Mouse (Mus musculus): ENCODE results near the gene Mxra7. TPM values are rescaled to one million over a fixed set of nuclear protein-coding genes. Genes with fewer than 3 reads are reported as not detected.

Gene Mxra7
- polyA plus RNA-seq, 1 experiment from 2014 or later, result 62.0 TPM

DNA sequence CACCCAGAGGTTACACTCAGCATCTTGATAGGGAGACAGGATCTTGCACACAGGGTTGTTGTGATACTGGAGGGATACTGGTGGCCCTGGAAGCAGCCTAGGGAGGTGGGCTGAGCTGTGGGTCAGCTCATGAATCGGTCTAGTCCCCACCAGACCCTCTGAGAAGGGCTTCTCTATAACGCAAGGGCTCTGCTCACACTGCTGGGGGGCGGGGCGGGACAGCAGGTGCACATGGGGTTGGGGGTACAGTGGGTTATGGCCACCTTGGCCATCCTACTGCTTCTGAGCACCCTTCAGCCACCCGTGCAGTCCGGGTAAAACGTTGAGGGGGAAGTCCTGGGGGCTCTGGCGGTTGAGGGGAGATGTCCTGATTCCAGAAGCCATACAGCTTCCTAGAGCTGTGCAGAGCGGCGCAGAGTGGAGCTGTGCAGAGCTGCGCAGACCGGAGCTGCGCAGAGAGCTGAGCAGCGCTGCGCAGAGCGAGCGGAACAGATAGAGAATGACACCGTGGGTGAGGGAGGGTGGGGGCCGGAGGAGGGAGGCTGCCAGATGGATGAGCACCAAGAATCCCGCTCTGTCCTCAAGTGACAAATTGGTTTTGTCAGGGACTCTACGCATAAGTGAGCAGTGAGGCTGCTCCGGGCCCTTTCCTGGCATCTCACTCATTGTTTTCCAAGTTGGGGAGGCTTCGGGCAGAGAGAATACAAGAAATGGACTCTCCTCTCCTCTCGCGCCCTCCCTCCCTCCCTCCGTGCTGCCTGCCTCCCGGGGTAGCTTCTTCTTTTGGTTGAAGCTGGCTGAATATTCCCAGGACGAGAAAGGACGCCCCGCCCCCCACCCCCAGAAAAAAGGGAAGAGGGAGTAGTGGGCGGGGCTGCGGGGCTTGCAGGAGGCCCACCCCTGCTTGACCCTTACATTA is 16.6 kb downstream of the Mxra7 start:
- WGBS, result 6% methylated on average over 30 of the region's 32 CpGs
- H3K9ac ChIP-seq, result peak overlapping the region; percentile 73
- H3K27ac ChIP-seq (replicated peaks), result peak overlapping the region; percentile 99
- H3K36me3 ChIP-seq, result no peaks in the 10 kb centered on the region
- H3K27me3 ChIP-seq, result no peaks in the 10 kb centered on the region
- ATAC-seq (ENCODE audit: low read depth), result peak; percentile 93
- H3K4me3 ChIP-seq, result peak overlapping the region; percentile 30
- peaks cover 88% of the 10 kb centered on the region for H3K4me1 ChIP-seq (replicated peaks)
- no peaks in the 10 kb centered on the region for H3K9me3 ChIP-seq
- H3K4me2 ChIP-seq, result peak overlapping the region; percentile 59

DNA sequence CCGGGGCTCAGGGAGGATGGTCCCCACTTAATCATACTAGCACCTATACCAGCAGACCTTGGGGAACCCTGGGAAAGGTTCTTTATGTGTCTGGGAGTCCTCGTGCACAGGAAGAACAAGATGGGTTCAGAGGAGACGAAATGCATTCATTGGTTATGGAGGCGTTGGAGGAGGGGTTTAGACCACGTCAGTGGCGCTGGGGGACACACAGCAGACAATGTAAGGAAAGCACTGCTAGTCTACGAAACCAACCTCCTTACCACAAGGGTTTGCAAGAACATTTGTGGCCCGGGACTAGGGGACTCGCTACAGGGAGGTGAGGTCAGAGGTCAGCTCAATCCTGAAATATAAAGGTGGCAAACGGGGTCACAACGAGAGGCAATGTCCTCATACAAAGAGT is 17.3 kb downstream of the Mxra7 start:
- Histone ChIP-seq H3K36me3 (no peaks in the 10 kb centered on the region), H3K9me3 (no peaks in the 10 kb centered on the region), H3K4me2 (peak overlapping the region; percentile 59), H3K4me3 (peak overlapping the region; percentile 30; the same call in 1 of the 2 replicates), H3K4me1 (replicated peaks) (peaks cover 82% of the 10 kb centered on the region), H3K27ac (replicated peaks) (peak overlapping the region; percentile 99), H3K9ac (peak overlapping the region; percentile 73), H3K27me3 (no peaks in the 10 kb centered on the region)
- peak; percentile 19 for ATAC-seq (ENCODE audit: low read depth)
- 42% methylated on average over 11 of the region's 11 CpGs for WGBS

DNA sequence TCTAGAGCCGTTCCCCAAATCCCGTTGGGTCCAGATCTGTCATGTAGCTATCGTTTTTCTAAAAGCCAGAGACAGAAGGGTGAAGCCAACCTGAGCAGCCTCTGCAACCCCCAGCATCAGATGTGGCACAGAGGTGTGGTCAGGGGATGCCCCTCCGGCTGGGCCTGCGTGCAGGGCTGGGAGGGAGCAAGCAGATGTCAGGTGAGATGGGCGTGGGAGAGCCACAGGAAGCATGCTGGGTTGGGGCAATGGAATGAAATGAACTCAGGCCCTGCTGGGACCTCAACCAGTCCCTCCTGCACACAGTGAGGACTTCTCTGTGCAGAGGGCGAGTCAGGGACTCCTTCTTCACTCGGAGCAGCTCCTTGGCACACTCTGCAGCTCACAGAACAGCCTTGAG is 18.3 kb downstream of the Mxra7 start:
- Histone ChIP-seq H3K4me3 (no peak overlapping the region), H3K27me3 (no peaks in the 10 kb centered on the region), H3K4me2 (no peak overlapping the region), H3K9me3 (no peaks in the 10 kb centered on the region), H3K36me3 (no peaks in the 10 kb centered on the region), H3K27ac (replicated peaks) (peak overlapping the region; percentile 43; the same call in 1 of the 2 replicates), H3K9ac (peak overlapping the region; percentile 14; the same call in 1 of the 2 replicates), H3K4me1 (replicated peaks) (peaks cover 72% of the 10 kb centered on the region)
- ATAC-seq (ENCODE audit: low read depth), result no peak
- WGBS, result 86% methylated on average over 8 of the region's 8 CpGs

DNA sequence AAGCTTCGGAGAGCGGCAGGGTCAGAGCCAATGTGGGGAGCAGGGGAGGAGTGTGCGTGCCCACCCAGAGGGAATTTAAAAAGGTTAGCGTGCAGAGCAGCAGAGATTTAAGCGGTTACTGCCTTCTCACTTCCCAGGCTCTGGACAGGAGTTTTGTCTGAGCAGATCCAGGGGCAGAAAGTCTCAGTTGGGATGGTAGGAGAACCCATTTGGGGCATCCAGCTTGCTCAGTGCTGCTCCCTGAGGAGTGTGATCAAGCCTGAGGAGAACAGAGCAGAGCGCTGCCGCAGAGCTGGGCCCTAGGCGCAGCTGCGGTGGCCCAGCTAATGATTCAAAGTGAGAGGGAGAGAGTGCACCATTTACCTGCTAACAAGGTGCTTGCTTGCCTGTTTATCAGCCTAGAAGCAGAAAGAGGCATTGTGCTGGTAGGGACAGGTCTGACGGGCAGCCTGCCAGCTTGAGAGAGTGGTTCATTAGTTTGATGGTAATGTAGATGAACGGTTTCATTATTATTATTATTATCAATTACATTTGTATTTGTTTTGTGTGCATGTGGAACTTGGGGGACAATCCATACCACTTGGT is 18.9 kb downstream of the Mxra7 start:
- peak overlapping the region; percentile 14; the same call in 1 of the 2 replicates for H3K9ac ChIP-seq

DNA sequence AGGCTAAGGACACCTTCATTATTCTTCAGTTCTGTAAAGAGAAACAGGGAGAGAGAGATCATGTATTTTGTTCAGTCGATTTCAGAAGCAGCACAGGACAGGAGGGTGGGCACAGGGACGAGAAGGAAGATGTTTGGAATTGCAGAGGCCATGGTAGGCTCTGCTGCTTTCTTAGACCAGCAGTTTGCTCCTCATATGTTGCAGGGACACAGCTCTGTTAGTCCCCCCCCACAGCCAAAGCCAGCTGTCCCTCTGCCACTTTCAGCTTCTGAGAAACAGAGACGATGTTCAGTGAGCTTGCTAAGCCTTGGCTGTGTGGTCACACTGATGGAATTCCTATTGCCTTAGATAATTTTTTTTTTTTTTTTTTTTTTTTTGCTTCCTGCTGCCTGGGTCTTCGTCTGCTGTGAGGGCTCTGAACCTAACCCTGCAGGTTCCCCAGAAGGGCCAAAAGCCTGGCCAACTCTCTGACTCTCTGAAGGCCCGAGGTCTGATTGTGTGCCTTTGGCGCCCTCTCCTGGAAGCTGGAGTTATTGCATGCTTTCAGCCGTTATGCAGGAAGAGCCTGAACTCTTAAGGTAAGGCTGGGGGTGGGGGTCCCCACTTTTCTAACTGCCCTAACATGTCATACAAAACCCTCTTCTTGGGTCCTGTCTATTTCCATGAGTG is 19.8 kb downstream of the Mxra7 start:
- no peaks in the 10 kb centered on the region for H3K27me3 ChIP-seq
- no peak for ATAC-seq (ENCODE audit: low read depth)
- peak overlapping the region; percentile 50 for H3K9ac ChIP-seq
- H3K4me1 ChIP-seq (replicated peaks), result peaks cover 58% of the 10 kb centered on the region
- no peaks in the 10 kb centered on the region for H3K9me3 ChIP-seq
- H3K36me3 ChIP-seq, result no peaks in the 10 kb centered on the region
- 33% methylated on average over 7 of the region's 7 CpGs for WGBS
- peak overlapping the region; percentile 46; the same call in 1 of the 2 replicates for H3K27ac ChIP-seq (replicated peaks)
- H3K4me2 ChIP-seq, result no peak overlapping the region
- H3K4me3 ChIP-seq, result no peak overlapping the region

More for the DNA sequence above, 18.9 kb downstream of the Mxra7 start:
- Histone ChIP-seq H3K27me3 (no peaks in the 10 kb centered on the region), H3K36me3 (no peaks in the 10 kb centered on the region), H3K4me3 (no peak overlapping the region), H3K27ac (replicated peaks) (peak overlapping the region; percentile 43), H3K9me3 (no peaks in the 10 kb centered on the region), H3K4me1 (replicated peaks) (peaks cover 66% of the 10 kb centered on the region), H3K4me2 (no peak overlapping the region)
- no peak for ATAC-seq (ENCODE audit: low read depth)
- WGBS, result 76% methylated on average over 11 of the region's 11 CpGs

DNA sequence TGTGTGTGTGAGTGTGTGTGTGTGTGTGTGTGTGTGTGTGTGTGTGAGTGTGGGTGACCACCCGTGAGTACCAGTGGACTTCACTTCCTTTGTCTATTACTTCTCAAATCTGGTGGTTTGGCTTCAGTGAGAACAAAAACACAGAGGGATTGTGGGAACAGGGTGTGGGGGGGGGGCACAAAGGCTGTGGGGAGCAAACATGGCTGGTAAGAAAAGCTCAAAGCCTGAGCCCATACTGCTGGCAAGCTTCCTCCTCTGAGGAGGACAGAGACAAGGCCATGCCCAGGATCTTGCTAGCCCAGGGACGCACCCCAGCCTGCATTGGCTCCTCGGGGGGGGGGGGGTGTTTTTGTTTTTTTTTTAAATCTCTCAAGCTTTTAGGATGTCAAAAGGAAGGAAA is 20.3 kb downstream of the Mxra7 start:
- Histone ChIP-seq H3K36me3 (no peaks in the 10 kb centered on the region), H3K4me2 (no peak overlapping the region), H3K27ac (replicated peaks) (peak overlapping the region; percentile 46; the same call in 1 of the 2 replicates), H3K4me3 (no peak overlapping the region), H3K9me3 (no peaks in the 10 kb centered on the region), H3K9ac (peak overlapping the region; percentile 50), H3K27me3 (no peaks in the 10 kb centered on the region), H3K4me1 (replicated peaks) (peaks cover 52% of the 10 kb centered on the region)
- WGBS, result 66% methylated on average over 3 of the region's 3 CpGs
- ATAC-seq (ENCODE audit: low read depth), result no peak

DNA sequence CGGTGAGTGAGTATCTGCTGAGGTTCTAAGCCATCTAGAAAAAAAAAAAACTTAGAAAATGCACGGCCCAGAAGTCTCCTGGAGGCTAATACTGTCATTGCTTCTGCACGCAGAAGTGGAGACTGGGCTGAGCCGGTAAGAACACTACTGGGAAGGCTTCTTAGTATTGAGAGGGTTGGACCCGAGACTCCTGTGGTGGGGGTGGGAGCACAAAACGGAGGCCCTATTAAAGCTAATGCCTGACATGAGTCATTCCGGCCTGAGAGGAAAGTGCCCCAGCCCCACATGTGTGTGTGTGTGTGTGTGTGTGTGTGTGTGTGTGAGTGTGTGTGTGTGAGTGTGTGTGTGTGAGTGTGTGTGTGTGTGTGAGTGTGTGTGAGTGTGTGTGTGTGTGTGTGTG is 20.7 kb downstream of the Mxra7 start:
- Histone ChIP-seq H3K27ac (replicated peaks) (no peak overlapping the region), H3K36me3 (no peaks in the 10 kb centered on the region), H3K9me3 (no peaks in the 10 kb centered on the region), H3K27me3 (no peaks in the 10 kb centered on the region), H3K4me2 (no peak overlapping the region), H3K4me1 (replicated peaks) (peaks cover 48% of the 10 kb centered on the region), H3K4me3 (no peak overlapping the region), H3K9ac (no peak overlapping the region)
- 64% methylated on average over 7 of the region's 7 CpGs for WGBS
- no peak for ATAC-seq (ENCODE audit: low read depth)

DNA sequence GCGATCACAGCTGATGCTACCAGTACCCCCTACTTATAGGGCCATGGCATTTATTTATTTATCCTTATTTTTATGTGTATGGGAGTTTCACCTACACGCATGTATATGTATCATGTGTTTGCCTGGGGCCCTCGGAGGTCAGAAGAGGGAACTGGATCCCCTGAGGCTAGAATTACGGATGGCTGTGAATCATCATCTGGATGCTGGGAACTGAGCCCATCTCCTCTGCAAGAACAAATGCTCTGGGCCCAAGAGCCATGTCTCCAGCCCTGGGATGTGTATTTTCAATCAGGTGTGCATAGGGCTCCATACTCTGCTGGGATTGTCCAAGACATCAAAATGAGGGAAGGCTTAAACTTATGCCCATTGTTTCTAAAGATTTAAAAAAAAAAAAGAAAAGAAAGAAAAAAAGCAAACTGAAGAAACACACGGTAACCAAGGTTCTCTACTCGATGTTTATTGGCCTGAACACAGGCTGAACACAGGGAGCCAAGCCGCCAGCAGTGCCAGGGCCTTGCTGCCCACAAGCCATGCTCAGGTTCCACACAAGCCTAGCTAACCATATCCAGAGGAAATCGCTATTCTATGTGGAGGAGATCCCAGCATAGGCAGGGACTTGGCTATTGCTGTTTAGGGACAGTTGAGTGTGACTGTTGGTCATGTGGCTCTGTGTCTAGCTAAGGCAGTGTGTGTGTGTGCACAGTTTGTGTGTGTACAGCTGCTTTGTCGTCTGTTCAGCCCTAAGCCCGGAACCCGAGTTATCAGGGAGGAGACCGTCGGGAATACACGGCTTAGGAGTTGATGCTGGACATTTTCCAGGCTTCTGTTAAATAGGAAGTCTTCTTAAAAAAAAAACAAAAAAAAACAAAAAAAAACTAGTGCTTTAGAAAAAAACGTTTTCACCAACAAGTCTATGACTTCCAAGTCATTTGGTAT is 21.4 kb downstream of the Mxra7 start:
- no peak for ATAC-seq (ENCODE audit: low read depth)
- no peak overlapping the region for H3K4me3 ChIP-seq
- H3K9me3 ChIP-seq, result no peaks in the 10 kb centered on the region
- H3K27me3 ChIP-seq, result no peaks in the 10 kb centered on the region
- H3K36me3 ChIP-seq, result no peaks in the 10 kb centered on the region
- 78% methylated on average over 15 of the region's 15 CpGs for WGBS
- H3K27ac ChIP-seq (replicated peaks), result peak overlapping the region; percentile 33; the same call in 1 of the 2 replicates
- 0 out of 2 replicates have a peak overlapping the region, but pooled peaks have one; percentile 45 for H3K9ac ChIP-seq
- peaks cover 42% of the 10 kb centered on the region for H3K4me1 ChIP-seq (replicated peaks)
- H3K4me2 ChIP-seq, result no peak overlapping the region

DNA sequence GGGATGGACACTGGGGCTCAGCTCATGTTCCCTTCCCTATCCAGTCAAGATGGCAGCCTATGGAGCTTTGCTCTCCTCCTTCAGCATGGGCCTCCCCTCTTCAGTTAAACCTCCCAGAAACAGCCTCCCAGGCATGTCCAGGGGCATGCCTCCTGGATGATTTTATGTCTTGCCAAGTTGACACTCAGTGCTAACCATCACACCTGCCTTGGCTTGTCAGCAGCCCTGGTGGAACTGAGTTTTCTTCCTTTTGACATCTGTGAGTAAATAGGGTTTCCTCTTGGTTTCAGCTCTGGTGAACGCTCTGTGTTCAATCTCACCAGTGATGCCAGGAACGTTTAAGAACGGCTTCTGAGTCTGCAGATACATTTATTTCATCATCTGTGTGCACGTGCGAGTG is 25.1 kb downstream of the Mxra7 start:
- 92% methylated on average over 5 of the region's 5 CpGs for WGBS
- ATAC-seq (ENCODE audit: low read depth), result no peak

DNA sequence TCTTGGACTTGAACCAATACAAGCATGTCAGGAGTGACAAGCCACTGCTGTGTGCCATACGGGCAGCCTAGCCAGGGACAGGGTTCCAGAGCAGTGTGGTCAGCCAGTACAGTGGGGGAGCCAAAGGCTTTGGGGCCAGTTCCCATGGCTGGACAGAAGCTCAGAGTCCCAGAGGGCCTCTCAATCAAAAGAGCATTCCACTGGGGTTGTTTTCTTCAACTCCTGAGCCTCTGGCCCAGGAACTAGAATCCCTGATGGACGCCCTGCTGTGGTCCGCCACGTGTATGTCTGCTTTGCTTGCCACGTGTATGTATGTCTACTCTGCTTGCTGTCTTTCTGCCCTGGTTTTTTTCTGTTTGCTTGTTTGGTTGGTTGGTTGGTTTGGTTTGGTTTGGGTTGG is 26.7 kb downstream of the Mxra7 start:
- ATAC-seq (ENCODE audit: low read depth), result no peak
- Histone ChIP-seq H3K27ac (replicated peaks) (no peak overlapping the region), H3K4me1 (replicated peaks) (0 out of 2 replicates have a peak, but pooled peaks cover under 1% of the 10 kb centered on the region), H3K9ac (no peak overlapping the region), H3K4me2 (no peak overlapping the region), H3K27me3 (no peaks in the 10 kb centered on the region), H3K36me3 (no peaks in the 10 kb centered on the region), H3K9me3 (no peaks in the 10 kb centered on the region), H3K4me3 (no peak overlapping the region)
- 73% methylated on average over 5 of the region's 5 CpGs for WGBS

More for the DNA sequence above, 25.1 kb downstream of the Mxra7 start:
- no peaks in the 10 kb centered on the region for H3K9me3 ChIP-seq
- H3K36me3 ChIP-seq, result no peaks in the 10 kb centered on the region
- no peak overlapping the region for H3K27ac ChIP-seq (replicated peaks)
- H3K4me1 ChIP-seq (replicated peaks), result peaks cover 8% of the 10 kb centered on the region; the same call in 1 of the 2 replicates
- no peak overlapping the region for H3K9ac ChIP-seq
- H3K4me2 ChIP-seq, result no peak overlapping the region
- H3K4me3 ChIP-seq, result no peak overlapping the region
- H3K27me3 ChIP-seq, result no peaks in the 10 kb centered on the region

DNA sequence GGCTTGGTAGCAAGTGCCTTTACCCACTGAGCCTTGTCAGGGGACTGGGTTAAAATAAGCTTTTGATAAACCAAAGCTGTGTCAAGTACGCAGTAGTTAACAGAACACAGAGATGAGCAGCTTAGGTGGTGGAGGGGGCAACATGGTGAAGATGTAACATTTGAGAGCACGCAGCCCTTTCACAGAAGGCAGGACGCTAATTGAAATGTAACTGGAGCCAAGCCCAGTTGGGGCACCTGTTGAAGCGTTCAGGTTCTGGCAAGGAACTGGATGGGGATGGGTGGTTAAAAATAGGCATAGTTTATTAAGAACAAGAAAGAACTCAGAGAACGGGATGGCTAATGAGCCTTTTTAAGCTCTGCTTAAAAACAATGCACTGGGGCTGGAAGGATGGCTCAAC is 28.5 kb downstream of the Mxra7 start:
- 90% methylated on average over 5 of the region's 5 CpGs for WGBS
- Histone ChIP-seq H3K36me3 (no peaks in the 10 kb centered on the region), H3K9ac (no peak overlapping the region), H3K27me3 (no peaks in the 10 kb centered on the region), H3K27ac (replicated peaks) (no peak overlapping the region), H3K9me3 (no peaks in the 10 kb centered on the region), H3K4me3 (no peak overlapping the region), H3K4me1 (replicated peaks) (no peaks in the 10 kb centered on the region), H3K4me2 (no peak overlapping the region)
- ATAC-seq (ENCODE audit: low read depth), result no peak
